Mouse (Mus musculus) ES-E14 (cell line): Measurements from ENCODE around the gene Ptprr. TPM values are rescaled to one million over a fixed set of nuclear protein-coding genes. Genes with fewer than 3 reads are reported as not detected.

Experiments used
- DNase-seq: peaks from one replicate; pipeline ENCODE4 v3.0.0-alpha.2; 2013; ENCODE audit warnings: low read depth, low spot score
- H3K27ac ChIP-seq: 2 replicates; pipeline ENCODE4 v1.5.1; 2012; ENCODE audit warnings: low read depth, mild to moderate bottlenecking, low read length, moderate library complexity, mixed read lengths; ENCODE audit not compliant: poor library complexity, insufficient read depth, severe bottlenecking
- H3K36me3 ChIP-seq: 2 replicates; pipeline ENCODE4 v1.6.1; 2012; ENCODE audit warnings: mild to moderate bottlenecking, low read length, moderate library complexity, mixed read lengths; ENCODE audit not compliant: control insufficient read depth, poor library complexity, insufficient read depth, severe bottlenecking
- H3K4me1 ChIP-seq, 2 experiments: fragments of 150-350 bp in 1 of 2; sonication (generic) in 1 of 2; 2 replicates each; pipeline ENCODE4 v1.6.1; 2012; ENCODE audit warnings: low read length in 2 of 2, mild to moderate bottlenecking in 1 of 2, mixed read lengths in 1 of 2; ENCODE audit not compliant: control insufficient read depth in 2 of 2, insufficient read depth in 2 of 2, poor library complexity in 1 of 2
- H3K4me3 ChIP-seq, 2 experiments: fragments of 150-350 bp in 1 of 2; sonication (generic) in 1 of 2; 2 replicates each; pipeline ENCODE4 v1.5.1; 2012; ENCODE audit warnings: low read length in 2 of 2, low read depth in 1 of 2, mild to moderate bottlenecking in 1 of 2, mixed read lengths in 1 of 2; ENCODE audit not compliant: insufficient read depth in 1 of 2, poor library complexity in 1 of 2, severe bottlenecking in 1 of 2
- H3K9ac ChIP-seq: 2 replicates; pipeline ENCODE4 v1.6.1; 2012; ENCODE audit warnings: low read depth, mild to moderate bottlenecking, low read length, mixed read lengths; ENCODE audit not compliant: poor library complexity, insufficient read depth, severe bottlenecking
- H3K9me3 ChIP-seq: fragments of 150-350 bp; sonication (generic); 2 replicates; pipeline ENCODE4 v1.6.1; 2012; ENCODE audit warnings: low read depth, mild to moderate bottlenecking, low read length; ENCODE audit not compliant: control insufficient read depth, insufficient read depth
- CHD2 ChIP-seq: IDR thresholded peaks from 2 replicates; pipeline ENCODE4 v1.6.1; 2014; ENCODE audit warnings: mild to moderate bottlenecking, low read depth, low read length, inconsistent platforms
- HCFC1 ChIP-seq: IDR thresholded peaks from 2 replicates; pipeline ENCODE4 v1.6.1; 2012; ENCODE audit warnings: low read length, inconsistent platforms, borderline replicate concordance; ENCODE audit not compliant: insufficient read depth
- MAFK ChIP-seq: IDR thresholded peaks from 2 replicates; pipeline ENCODE4 v1.6.1; 2014; ENCODE audit warnings: mild to moderate bottlenecking, low read depth, low read length, inconsistent platforms; ENCODE audit not compliant: insufficient read depth
- ZC3H11A ChIP-seq: IDR thresholded peaks from 2 replicates; pipeline ENCODE4 v1.6.1; 2012; ENCODE audit warnings: low read depth, mild to moderate bottlenecking, inconsistent platforms, low read length, borderline replicate concordance
- ZNF384 ChIP-seq: IDR thresholded peaks from 2 replicates; pipeline ENCODE4 v1.6.1; 2012; ENCODE audit warnings: low read depth, low read length, inconsistent platforms
- in situ Hi-C, 2 experiments: fragments of 600-800 bp; cut with MboI; formaldehyde crosslinking; loops; one replicate each; pipeline ENCODE4 v1.15.1; 2025; ENCODE audit warnings: low sequenced_read_pairs in 2 of 2, inconsistent platforms in 1 of 2; ENCODE audit not compliant: unreplicated experiment in 2 of 2
- total RNA-seq: library from RNA; depleted of rRNA; stranded (reverse); fragments of 300-350 nt; gene quantifications from 2 replicates; pipeline ENCODE4 v1.2.3, GENCODE M21; 2012

Gene Ptprr
- total RNA-seq, 1 experiment: 0.13 TPM

- H3K9ac ChIP-seq: no peak overlapping the region
- DNase-seq: no peak
- in situ Hi-C loops: no loop called here
- no peak overlapping the region for H3K27ac ChIP-seq
- no peak overlapping the region for H3K4me3 ChIP-seq
- H3K4me1 ChIP-seq: no peaks in the 10 kb centered on the region
- H3K9me3 ChIP-seq: no peaks in the 10 kb centered on the region
- H3K36me3 ChIP-seq: no peaks in the 10 kb centered on the region
- TF ChIP-seq MAFK (no peak), CHD2 (no peak), ZC3H11A (no peak), HCFC1 (no peak), ZNF384 (no peak)
Observed at GRCm38 (mm10) chr10:116132233-116132632, 114.2 kb downstream of the Ptprr start.

GRCm38 (mm10) chr10:116135187-116135586, 117.2 kb downstream of the Ptprr start:
- Histone ChIP-seq H3K4me3 (no peak overlapping the region), H3K36me3 (no peaks in the 10 kb centered on the region), H3K27ac (no peak overlapping the region), H3K4me1 (no peaks in the 10 kb centered on the region), H3K9ac (no peak overlapping the region), H3K9me3 (no peaks in the 10 kb centered on the region)
- in situ Hi-C loops: no loop called here
- TF ChIP-seq ZC3H11A: no peak
- TF ChIP-seq MAFK: no peak
- TF ChIP-seq HCFC1: no peak
- no peak for DNase-seq

GRCm38 (mm10) chr10:116140226-116140625, 122.2 kb downstream of the Ptprr start:
- in situ Hi-C loops: no loop called here
- no peaks in the 10 kb centered on the region for H3K36me3 ChIP-seq
- H3K9me3 ChIP-seq: no peaks in the 10 kb centered on the region
- no peak for DNase-seq
- H3K4me1 ChIP-seq: no peaks in the 10 kb centered on the region
- TF ChIP-seq HCFC1 (no peak), CHD2 (no peak), ZNF384 (no peak), ZC3H11A (no peak)
- no peak overlapping the region for H3K4me3 ChIP-seq
- no peak overlapping the region for H3K9ac ChIP-seq
- no peak overlapping the region for H3K27ac ChIP-seq

- no peaks in the 10 kb centered on the region for H3K36me3 ChIP-seq
- DNase-seq: no peak
- TF ChIP-seq ZC3H11A: no peak
- H3K9ac ChIP-seq: no peak overlapping the region
- no peaks in the 10 kb centered on the region for H3K9me3 ChIP-seq
- in situ Hi-C loops: no loop called here
- no peak overlapping the region for H3K4me3 ChIP-seq
- no peaks in the 10 kb centered on the region for H3K4me1 ChIP-seq
- no peak overlapping the region for H3K27ac ChIP-seq
Observed at GRCm38 (mm10) chr10:116143684-116144083, 125.7 kb downstream of the Ptprr start.

- Histone ChIP-seq H3K27ac (no peak overlapping the region), H3K4me3 (no peak overlapping the region), H3K36me3 (no peaks in the 10 kb centered on the region), H3K9me3 (no peaks in the 10 kb centered on the region), H3K9ac (no peak overlapping the region), H3K4me1 (no peaks in the 10 kb centered on the region)
- in situ Hi-C loops: no loop called here
- DNase-seq: no peak
- no peak for TF ChIP-seq ZC3H11A
- no peak for TF ChIP-seq ZNF384
- no peak for TF ChIP-seq HCFC1
- TF ChIP-seq CHD2: no peak
- TF ChIP-seq MAFK: no peak
Observed at GRCm38 (mm10) chr10:116146091-116146490, 128.1 kb downstream of the Ptprr start.
